Mouse (Mus musculus) cortical plate, adult 2 months (tissue): ENCODE measurements at regions not wholly inside any gene's neighbourhood (a gene's known extent, or its start where the extent isn't known, plus 50 kb on each side); places are given as distances from the start of the nearest gene placed in this dataset.

ENCODE experiments used
- CTCF ChIP-seq: fragments of 200-500 bp; IDR thresholded peaks from 2 replicates; pipeline ENCODE4 v1.5.1; 2011; ENCODE audit warnings: mild to moderate bottlenecking, control low read depth, low read length; ENCODE audit not compliant: insufficient read depth; ENCODE audit errors: extremely low read depth
- POLR2A ChIP-seq: fragments of 200-500 bp; IDR thresholded peaks from 2 replicates; pipeline ENCODE4 v1.6.1; 2011; ENCODE audit warnings: mild to moderate bottlenecking, low read length, control low read depth; ENCODE audit not compliant: insufficient read depth; ENCODE audit errors: extremely low read depth

DNA sequence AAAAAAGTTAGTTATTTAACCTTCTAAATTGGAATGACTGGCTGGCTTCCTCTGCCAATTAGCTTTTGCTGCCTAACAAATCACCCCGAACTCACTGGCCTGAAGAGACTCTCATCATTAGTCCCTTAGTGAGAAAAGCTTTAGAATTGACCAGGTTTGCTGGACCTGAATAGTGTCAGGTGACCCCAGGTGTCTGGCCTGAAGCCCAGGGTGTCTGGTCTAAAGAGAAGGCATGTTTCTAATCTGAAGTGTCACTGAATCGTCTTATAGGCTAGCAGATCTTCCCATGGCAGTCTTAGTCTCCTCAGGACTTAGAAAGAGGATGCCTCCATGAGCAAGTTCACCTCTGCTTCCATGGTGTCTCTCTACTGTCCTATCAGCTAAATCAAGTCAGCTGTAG lies 112.0 kb upstream of the Smarca2 start:
- TF ChIP-seq CTCF (no peak), POLR2A (no peak)
